12 mouse cellular contexts compared by ENCODE assay signal in genomic region chr2:38771478-38771797, GRCm38 (mm10). TPM values are rescaled to one million over a fixed set of nuclear protein-coding genes. Genes with fewer than 3 reads are reported as not detected.
DNase-seq lines count a peak whose midpoint lies in the region; ATAC-seq and TF ChIP-seq lines count a peak whose summit lies in the region.
"Had no signal": no experiment of that assay in that cellular context is flagged by ENCODE, and none has a peak within 500 bp of the region (broad histone marks: within the 10 kb centered on the region; RNA-seq: fewer than 3 reads in every experiment).

No protein-coding gene starts in this region.

- no peak for TF ChIP-seq CTCF in intestine, postnatal 0 days (IDR thresholded peaks at IDR 0.05; ENCODE audit: low read depth)

- H3K4me3 ChIP-seq in intestine, embryonic 15.5 days (replicated peaks) = no peak overlapping the region
- H3K4me3 ChIP-seq in intestine, postnatal 0 days (ENCODE audit: low read depth, low read length) = no peak overlapping the region
- H3K4me3 ChIP-seq in embryonic facial prominence, embryonic 13.5 days = no peak overlapping the region

- H3K4me2 ChIP-seq in intestine, embryonic 15.5 days (replicated peaks) = no peak overlapping the region
- H3K4me2 ChIP-seq in intestine, postnatal 0 days (replicated peaks; ENCODE audit: low read depth) = no peak overlapping the region
- no peak overlapping the region for H3K4me2 ChIP-seq in embryonic facial prominence, embryonic 13.5 days

- peak; percentile 60 for DNase-seq in adipocyte (ENCODE audit: low spot score)
- DNase-seq in lung, postnatal 36 days = peak; percentile 28
- DNase-seq in left cerebral cortex, postnatal 14 days (ENCODE audit: low spot score in 2 of 2) = no peak
- DNase-seq: kidney, adult 18-20 months; spleen, adult 18-20 months had no signal

- H3K9me3 ChIP-seq in intestine, embryonic 15.5 days = no peaks in the 10 kb centered on the region
- no peaks in the 10 kb centered on the region for H3K9me3 ChIP-seq in intestine, postnatal 0 days (ENCODE audit: control insufficient read depth)
- no peaks in the 10 kb centered on the region for H3K9me3 ChIP-seq in embryonic facial prominence, embryonic 13.5 days

- intact Hi-C loops in left cerebral cortex, postnatal 14 days (cut with DNase I) = no loop called here

- H3K27me3 ChIP-seq in intestine, embryonic 15.5 days (replicated peaks) = no peaks in the 10 kb centered on the region
- H3K27me3 ChIP-seq in intestine, postnatal 0 days (replicated peaks; ENCODE audit: control insufficient read depth, insufficient read depth, low read length) = no peaks in the 10 kb centered on the region
- H3K27me3 ChIP-seq in embryonic facial prominence, embryonic 13.5 days = no peaks in the 10 kb centered on the region

- no peaks in the 10 kb centered on the region for H3K4me1 ChIP-seq in intestine, embryonic 15.5 days (replicated peaks)
- no peaks in the 10 kb centered on the region for H3K4me1 ChIP-seq in intestine, postnatal 0 days (replicated peaks; ENCODE audit: control insufficient read depth, insufficient read depth, low read length)
- peaks cover 32% of the 10 kb centered on the region for H3K4me1 ChIP-seq in embryonic facial prominence, embryonic 13.5 days

- whole genome bisulfite sequencing in intestine, embryonic 15.5 days = 48% methylated on average over 2 of the region's 2 CpGs
- WGBS in intestine, postnatal 0 days = 57% methylated on average over 2 of the region's 2 CpGs
- WGBS in embryonic facial prominence, embryonic 13.5 days = 11% methylated on average over 2 of the region's 2 CpGs

- H3K36me3 ChIP-seq in intestine, embryonic 15.5 days = no peaks in the 10 kb centered on the region
- no peaks in the 10 kb centered on the region for H3K36me3 ChIP-seq in intestine, postnatal 0 days (ENCODE audit: control insufficient read depth, insufficient read depth)
- H3K36me3 ChIP-seq in embryonic facial prominence, embryonic 13.5 days = no peaks in the 10 kb centered on the region

- ATAC-seq in intestine, embryonic 15.5 days = peak; percentile 58
- ATAC-seq in intestine, postnatal 0 days = no peak
- peak; percentile 82 for ATAC-seq in embryonic facial prominence, embryonic 13.5 days (ENCODE audit: insufficient number of reproducible peaks, insufficient read depth, low FRiP score, low TSS enrichment, low read depth)
- no peak for ATAC-seq in erythroblast, adult 5-6 weeks (replicated peaks; ENCODE audit: low FRiP score, poor library complexity, severe bottlenecking)

- H3K27ac ChIP-seq in intestine, embryonic 15.5 days = no peak overlapping the region
- H3K27ac ChIP-seq in intestine, postnatal 0 days (ENCODE audit: low read depth, low read length) = no peak overlapping the region
- H3K27ac ChIP-seq in embryonic facial prominence, embryonic 13.5 days = peak overlapping the region; percentile 56; the same call in 1 of the 2 replicates

- H3K9ac ChIP-seq in intestine, embryonic 15.5 days = no peak overlapping the region
- H3K9ac ChIP-seq in intestine, postnatal 0 days (ENCODE audit: low read depth, low read length) = no peak overlapping the region
- H3K9ac ChIP-seq in embryonic facial prominence, embryonic 13.5 days = no peak overlapping the region
- H3K9ac ChIP-seq: forebrain, postnatal 0 days had no signal

RNA-seq across cellular contexts. Expression of gene Nr5a1, which starts 57.1 kb away (rescaled TPM):
- polyA plus RNA-seq in intestine, embryonic 15.5 days (2015; fragmentation: Nextera tagmentation; extraction: Ambion mirVana) = 0.05 and 1.1 TPM in 2 replicates
- polyA plus RNA-seq in intestine, postnatal 0 days (2015; fragmentation: Nextera tagmentation; extraction: Ambion mirVana) = 0.04 and 0.13 TPM in 2 replicates
- 0.07 and 0.11 TPM in 2 replicates for polyA plus RNA-seq in embryonic facial prominence, embryonic 13.5 days (2015; fragmentation: Nextera tagmentation; extraction: Ambion mirVana)
- total RNA-seq in erythroblast, adult 5-6 weeks (2015; ENCODE audit: low replicate concordance) = not detected in 2 replicates
- total RNA-seq in erythroblast, adult 5-6 weeks (2017; ENCODE audit: low replicate concordance) = not detected in 2 replicates
- total RNA-seq in left cerebral cortex, postnatal 14 days (2021) = not detected
- total RNA-seq: layer of hippocampus, postnatal 25 days had no signal
- polyA plus RNA-seq: neural tube, embryonic 14.5 days had no signal

Comparison
In these comparisons a context has a peak if more than half of its experiments do, and no peak if none do; other contexts are left out.
1. ATAC-seq: peak in intestine, embryonic 15.5 days (single experiment) and embryonic facial prominence, embryonic 13.5 days (single experiment); none in intestine, postnatal 0 days (single experiment) and erythroblast, adult 5-6 weeks (single experiment).
2. DNase-seq: peak in adipocyte (single experiment) and lung, postnatal 36 days (single experiment); none in left cerebral cortex, postnatal 14 days (0 of 2).